Mouse (Mus musculus) ES-E14 (cell line): ENCODE measurements around the gene Tk1. TPM values are rescaled to one million over a fixed set of nuclear protein-coding genes. Genes with fewer than 3 reads are reported as not detected.

Source experiments
- DNase-seq: peaks from one replicate; pipeline ENCODE4 v3.0.0-alpha.2; 2013; ENCODE audit warnings: low read depth, low spot score
- H3K27ac ChIP-seq: 2 replicates; pipeline ENCODE4 v1.5.1; 2012; ENCODE audit warnings: low read depth, mild to moderate bottlenecking, low read length, moderate library complexity, mixed read lengths; ENCODE audit not compliant: poor library complexity, insufficient read depth, severe bottlenecking
- H3K36me3 ChIP-seq: 2 replicates; pipeline ENCODE4 v1.6.1; 2012; ENCODE audit warnings: mild to moderate bottlenecking, low read length, moderate library complexity, mixed read lengths; ENCODE audit not compliant: control insufficient read depth, poor library complexity, insufficient read depth, severe bottlenecking
- H3K4me1 ChIP-seq, 2 experiments: fragments of 150-350 bp in 1 of 2; sonication (generic) in 1 of 2; 2 replicates each; pipeline ENCODE4 v1.6.1; 2012; ENCODE audit warnings: low read length in 2 of 2, mild to moderate bottlenecking in 1 of 2, mixed read lengths in 1 of 2; ENCODE audit not compliant: control insufficient read depth in 2 of 2, insufficient read depth in 2 of 2, poor library complexity in 1 of 2
- H3K4me3 ChIP-seq, 2 experiments: fragments of 150-350 bp in 1 of 2; sonication (generic) in 1 of 2; 2 replicates each; pipeline ENCODE4 v1.5.1; 2012; ENCODE audit warnings: low read length in 2 of 2, low read depth in 1 of 2, mild to moderate bottlenecking in 1 of 2, mixed read lengths in 1 of 2; ENCODE audit not compliant: insufficient read depth in 1 of 2, poor library complexity in 1 of 2, severe bottlenecking in 1 of 2
- H3K9ac ChIP-seq: 2 replicates; pipeline ENCODE4 v1.6.1; 2012; ENCODE audit warnings: low read depth, mild to moderate bottlenecking, low read length, mixed read lengths; ENCODE audit not compliant: poor library complexity, insufficient read depth, severe bottlenecking
- H3K9me3 ChIP-seq: fragments of 150-350 bp; sonication (generic); 2 replicates; pipeline ENCODE4 v1.6.1; 2012; ENCODE audit warnings: low read depth, mild to moderate bottlenecking, low read length; ENCODE audit not compliant: control insufficient read depth, insufficient read depth
- CHD2 ChIP-seq: IDR thresholded peaks from 2 replicates; pipeline ENCODE4 v1.6.1; 2014; ENCODE audit warnings: mild to moderate bottlenecking, low read depth, low read length, inconsistent platforms
- HCFC1 ChIP-seq: IDR thresholded peaks from 2 replicates; pipeline ENCODE4 v1.6.1; 2012; ENCODE audit warnings: low read length, inconsistent platforms, borderline replicate concordance; ENCODE audit not compliant: insufficient read depth
- MAFK ChIP-seq: IDR thresholded peaks from 2 replicates; pipeline ENCODE4 v1.6.1; 2014; ENCODE audit warnings: mild to moderate bottlenecking, low read depth, low read length, inconsistent platforms; ENCODE audit not compliant: insufficient read depth
- ZC3H11A ChIP-seq: IDR thresholded peaks from 2 replicates; pipeline ENCODE4 v1.6.1; 2012; ENCODE audit warnings: low read depth, mild to moderate bottlenecking, inconsistent platforms, low read length, borderline replicate concordance
- ZNF384 ChIP-seq: IDR thresholded peaks from 2 replicates; pipeline ENCODE4 v1.6.1; 2012; ENCODE audit warnings: low read depth, low read length, inconsistent platforms
- in situ Hi-C, 2 experiments: fragments of 600-800 bp; cut with MboI; formaldehyde crosslinking; loops; one replicate each; pipeline ENCODE4 v1.15.1; 2025; ENCODE audit warnings: low sequenced_read_pairs in 2 of 2, inconsistent platforms in 1 of 2; ENCODE audit not compliant: unreplicated experiment in 2 of 2
- total RNA-seq: library from RNA; depleted of rRNA; stranded (reverse); fragments of 300-350 nt; gene quantifications from 2 replicates; pipeline ENCODE4 v1.2.3, GENCODE M21; 2012

Tk1 gene
- total RNA-seq, 1 experiment, result 89.3 TPM

- no peak overlapping the region for H3K27ac ChIP-seq
- H3K9ac ChIP-seq, result peak overlapping the region; percentile 6; the same call in 1 of the 2 replicates
- H3K9me3 ChIP-seq, result no peaks in the 10 kb centered on the region
- H3K36me3 ChIP-seq, result no peaks in the 10 kb centered on the region
- peaks cover 9 to 21% of the 10 kb centered on the region in 2 experiments for H3K4me1 ChIP-seq
- in situ Hi-C loops, result loop anchor here in 1 of 2 experiments (5.0 to 25.0 kb wide), 2 partner anchors 210 to 365 kb away; partner anchors contain the start of gene Cyth1
- H3K4me3 ChIP-seq, result no peak overlapping the region
- TF ChIP-seq ZNF384 (no peak), MAFK (no peak), ZC3H11A (no peak), CHD2 (no peak), HCFC1 (no peak)
- no peak for DNase-seq
Measured at GRCm38 (mm10) chr11:117871911-117872584, 46.2 kb upstream of the Tk1 start.

GRCm38 (mm10) chr11:117871376-117871775 lies 45.5 kb upstream of the Tk1 start:
- Histone ChIP-seq H3K9ac (no peak overlapping the region), H3K4me3 (no peak overlapping the region), H3K27ac (no peak overlapping the region), H3K36me3 (no peaks in the 10 kb centered on the region), H3K4me1 (peaks cover 11 to 25% of the 10 kb centered on the region in 2 experiments), H3K9me3 (no peaks in the 10 kb centered on the region)
- no peak for TF ChIP-seq HCFC1
- no peak for TF ChIP-seq CHD2
- TF ChIP-seq ZC3H11A, result no peak
- TF ChIP-seq ZNF384, result no peak
- no peak for TF ChIP-seq MAFK
- in situ Hi-C loops, result loop anchor here in 1 of 2 experiments (5.0 to 25.0 kb wide), 2 partner anchors 211 to 366 kb away; partner anchors contain the start of gene Cyth1
- no peak for DNase-seq

GRCm38 (mm10) chr11:117870688-117871365 lies 44.9 kb upstream of the Tk1 start:
- Histone ChIP-seq H3K4me1 (peaks cover 8 to 22% of the 10 kb centered on the region in 2 experiments; a peak in 3 of 4 replicates), H3K4me3 (peak overlapping the region; percentile 18 to 54; a peak in 3 of 4 replicates), H3K36me3 (no peaks in the 10 kb centered on the region), H3K27ac (no peak overlapping the region), H3K9ac (peak overlapping the region; percentile 58; the same call in 1 of the 2 replicates), H3K9me3 (no peaks in the 10 kb centered on the region)
- TF ChIP-seq CHD2 (no peak), ZNF384 (no peak), HCFC1 (peak; percentile 39; the same call in 1 of the 2 replicates), ZC3H11A (peak; percentile 97), MAFK (no peak)
- DNase-seq, result peak; percentile 86
- in situ Hi-C loops, result loop anchor here in 1 of 2 experiments (5.0 to 25.0 kb wide), 2 partner anchors 211 to 366 kb away; partner anchors contain the start of gene Cyth1

GRCm38 (mm10) chr11:117865988-117866387 lies 40.1 kb upstream of the Tk1 start:
- in situ Hi-C loops, result loop anchor here in 1 of 2 experiments (25.0 kb wide), 1 partner anchor 371 kb away; the partner anchor contains the start of gene Cyth1
- TF ChIP-seq MAFK, result no peak
- TF ChIP-seq HCFC1, result no peak
- no peak for TF ChIP-seq CHD2
- no peak for TF ChIP-seq ZNF384
- no peak for TF ChIP-seq ZC3H11A
- Histone ChIP-seq H3K9ac (no peak overlapping the region), H3K36me3 (no peaks in the 10 kb centered on the region), H3K4me1 (peaks cover 6 to 24% of the 10 kb centered on the region in 2 experiments; a peak in 3 of 4 replicates), H3K9me3 (no peaks in the 10 kb centered on the region), H3K4me3 (no peak overlapping the region), H3K27ac (no peak overlapping the region)
- DNase-seq, result no peak
